Mouse (Mus musculus): ENCODE data around the gene Hecw2. TPM values are rescaled to one million over a fixed set of nuclear protein-coding genes. Genes with fewer than 3 reads are reported as not detected.

Hecw2 gene
- polyA plus RNA-seq, 1 experiment from 2014 or later, result 4.5 TPM

- no peak for ATAC-seq (replicated peaks; ENCODE audit: insufficient number of reproducible peaks, insufficient read depth, low FRiP score, low read depth)
- Histone ChIP-seq H3K4me2 (no peak overlapping the region), H3K4me3 (no peak overlapping the region), H3K9me3 (replicated peaks) (no peaks in the 10 kb centered on the region), H3K27me3 (no peaks in the 10 kb centered on the region), H3K4me1 (replicated peaks) (no peaks in the 10 kb centered on the region), H3K36me3 (no peaks in the 10 kb centered on the region), H3K9ac (no peak overlapping the region), H3K27ac (no peak overlapping the region)
- 30% methylated on average over 5 of the region's 5 CpGs for WGBS
Measured at GRCm38 (mm10) chr1:53797074-53797473, 397.9 kb downstream of the Hecw2 start.

DNA sequence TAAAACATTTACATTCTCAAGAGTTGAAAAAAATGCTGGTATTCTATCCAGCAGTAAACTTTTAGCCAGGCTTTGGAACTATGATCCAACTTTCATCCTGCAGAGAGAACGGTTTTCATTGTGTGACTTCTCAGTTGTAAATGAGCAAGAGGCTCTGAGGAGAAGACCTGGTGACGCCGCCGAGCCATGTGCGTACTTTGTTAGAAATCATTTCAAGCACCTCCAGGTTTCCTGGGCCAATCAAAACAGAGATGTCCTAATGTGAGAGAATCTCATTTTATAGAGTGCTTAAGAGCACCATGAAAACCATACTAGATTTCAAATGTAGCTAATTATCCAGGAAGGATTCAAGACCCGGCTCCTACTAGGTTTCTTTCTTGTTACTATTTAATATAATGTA, 398.7 kb downstream of the Hecw2 start:
- Histone ChIP-seq H3K4me3 (no peak overlapping the region), H3K36me3 (no peaks in the 10 kb centered on the region), H3K9ac (no peak overlapping the region), H3K4me1 (replicated peaks) (no peaks in the 10 kb centered on the region), H3K27ac (no peak overlapping the region), H3K9me3 (replicated peaks) (no peaks in the 10 kb centered on the region), H3K27me3 (no peaks in the 10 kb centered on the region), H3K4me2 (no peak overlapping the region)
- no peak for ATAC-seq (replicated peaks; ENCODE audit: insufficient number of reproducible peaks, insufficient read depth, low FRiP score, low read depth)
- WGBS, result 90% methylated on average over 6 of the region's 6 CpGs

- no peaks in the 10 kb centered on the region for H3K36me3 ChIP-seq
- no peak for ATAC-seq (replicated peaks; ENCODE audit: insufficient number of reproducible peaks, insufficient read depth, low FRiP score, low read depth)
- H3K9ac ChIP-seq, result no peak overlapping the region
- no peak overlapping the region for H3K27ac ChIP-seq
- H3K27me3 ChIP-seq, result no peaks in the 10 kb centered on the region
- 78% methylated on average over 4 of the region's 4 CpGs for WGBS
- H3K4me2 ChIP-seq, result no peak overlapping the region
- no peaks in the 10 kb centered on the region for H3K9me3 ChIP-seq (replicated peaks)
- no peaks in the 10 kb centered on the region for H3K4me1 ChIP-seq (replicated peaks)
- H3K4me3 ChIP-seq, result no peak overlapping the region
Measured at GRCm38 (mm10) chr1:53795591-53795990, 399.4 kb downstream of the Hecw2 start.

DNA sequence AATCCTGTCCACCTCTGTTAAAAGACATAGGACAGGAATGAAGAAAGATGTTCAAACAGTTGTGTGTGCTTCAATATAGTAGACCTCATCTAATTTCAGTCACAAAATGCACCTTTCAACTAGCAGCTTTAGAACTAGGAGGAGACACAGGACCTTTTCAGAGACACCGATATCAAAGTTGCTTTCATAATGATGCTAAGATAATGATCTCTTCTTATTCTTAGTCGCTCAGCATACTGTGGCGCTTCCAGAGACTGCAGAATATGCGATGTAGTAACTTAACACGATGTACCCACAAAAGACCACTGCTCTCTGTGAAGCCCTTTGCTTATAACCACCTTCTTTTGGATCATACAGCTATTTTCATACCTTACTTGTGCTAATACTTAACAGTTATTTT, 399.9 kb downstream of the Hecw2 start:
- H3K36me3 ChIP-seq, result no peaks in the 10 kb centered on the region
- no peaks in the 10 kb centered on the region for H3K27me3 ChIP-seq
- H3K9ac ChIP-seq, result no peak overlapping the region
- no peak overlapping the region for H3K4me3 ChIP-seq
- H3K4me2 ChIP-seq, result no peak overlapping the region
- 90% methylated on average over 5 of the region's 5 CpGs for WGBS
- no peak overlapping the region for H3K27ac ChIP-seq
- no peaks in the 10 kb centered on the region for H3K9me3 ChIP-seq (replicated peaks)
- no peaks in the 10 kb centered on the region for H3K4me1 ChIP-seq (replicated peaks)
- ATAC-seq (replicated peaks; ENCODE audit: insufficient number of reproducible peaks, insufficient read depth, low FRiP score, low read depth), result no peak

GRCm38 (mm10) chr1:53794279-53794678, 400.7 kb downstream of the Hecw2 start:
- ATAC-seq (replicated peaks; ENCODE audit: insufficient number of reproducible peaks, insufficient read depth, low FRiP score, low read depth), result no peak
- Histone ChIP-seq H3K27me3 (no peaks in the 10 kb centered on the region), H3K36me3 (no peaks in the 10 kb centered on the region), H3K4me1 (replicated peaks) (no peaks in the 10 kb centered on the region), H3K9me3 (replicated peaks) (no peaks in the 10 kb centered on the region), H3K4me3 (no peak overlapping the region), H3K9ac (no peak overlapping the region), H3K27ac (no peak overlapping the region), H3K4me2 (no peak overlapping the region)
- 77% methylated on average over 2 of the region's 2 CpGs for WGBS

DNA sequence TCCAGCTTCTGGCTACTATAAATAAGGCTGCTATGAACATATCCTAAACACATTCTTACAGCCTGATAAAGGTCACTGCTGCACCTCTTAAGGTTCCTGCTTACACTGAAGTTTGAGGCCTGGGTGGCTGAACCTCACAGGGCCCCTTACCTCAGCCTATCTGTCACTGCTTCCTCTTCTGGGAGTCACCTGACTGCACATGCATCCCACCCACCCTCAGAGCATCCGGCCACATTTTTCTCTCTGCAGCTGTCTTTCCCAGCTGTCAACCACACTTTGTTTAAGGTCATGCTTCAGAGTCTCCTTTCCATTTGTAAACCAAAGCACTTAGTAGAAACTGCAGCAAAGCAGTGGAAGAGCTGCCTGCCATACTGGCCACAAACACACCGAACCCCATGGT, 403.6 kb downstream of the Hecw2 start:
- no peaks in the 10 kb centered on the region for H3K4me1 ChIP-seq (replicated peaks)
- no peak for ATAC-seq (replicated peaks; ENCODE audit: insufficient number of reproducible peaks, insufficient read depth, low FRiP score, low read depth)
- H3K27me3 ChIP-seq, result no peaks in the 10 kb centered on the region
- H3K4me2 ChIP-seq, result no peak overlapping the region
- H3K27ac ChIP-seq, result no peak overlapping the region
- H3K36me3 ChIP-seq, result no peaks in the 10 kb centered on the region
- H3K4me3 ChIP-seq, result no peak overlapping the region
- H3K9me3 ChIP-seq (replicated peaks), result no peaks in the 10 kb centered on the region
- H3K9ac ChIP-seq, result no peak overlapping the region
- WGBS, result 63% methylated on average over 2 of the region's 2 CpGs

GRCm38 (mm10) chr1:53784721-53785418, 410.1 kb downstream of the Hecw2 start, which contains the start of gene Stk17b:
Gene Stk17b (minus strand): TSS chr1:53785224.
- ATAC-seq (replicated peaks; ENCODE audit: insufficient number of reproducible peaks, insufficient read depth, low FRiP score, low read depth), result peak; percentile 97
- Histone ChIP-seq H3K4me1 (replicated peaks) (no peaks in the 10 kb centered on the region; the same call in 1 of the 2 replicates), H3K36me3 (no peaks in the 10 kb centered on the region), H3K4me2 (peak within 1 kb of the TSS; percentile 63), H3K27me3 (no peaks in the 10 kb centered on the region), H3K9me3 (replicated peaks) (no peaks in the 10 kb centered on the region), H3K4me3 (peak within 1 kb of the TSS; percentile 94), H3K27ac (peak within 1 kb of the TSS; percentile 91), H3K9ac (peak within 1 kb of the TSS; percentile 91)
- under 1% methylated on average over 79 of the region's 81 CpGs for WGBS

GRCm38 (mm10) chr1:53784291-53784720, 410.7 kb downstream of the Hecw2 start:
- H3K4me3 ChIP-seq, result peak overlapping the region; percentile 94
- ATAC-seq (replicated peaks; ENCODE audit: insufficient number of reproducible peaks, insufficient read depth, low FRiP score, low read depth), result peak; percentile 8; the same call in 1 of the 2 replicates
- H3K4me1 ChIP-seq (replicated peaks), result no peaks in the 10 kb centered on the region; the same call in 1 of the 2 replicates
- peak overlapping the region; percentile 91 for H3K27ac ChIP-seq
- peak overlapping the region; percentile 63 for H3K4me2 ChIP-seq
- under 1% methylated on average over 17 of the region's 17 CpGs for WGBS
- H3K9ac ChIP-seq, result peak overlapping the region; percentile 91
- H3K36me3 ChIP-seq, result no peaks in the 10 kb centered on the region
- no peaks in the 10 kb centered on the region for H3K27me3 ChIP-seq
- H3K9me3 ChIP-seq (replicated peaks), result no peaks in the 10 kb centered on the region

DNA sequence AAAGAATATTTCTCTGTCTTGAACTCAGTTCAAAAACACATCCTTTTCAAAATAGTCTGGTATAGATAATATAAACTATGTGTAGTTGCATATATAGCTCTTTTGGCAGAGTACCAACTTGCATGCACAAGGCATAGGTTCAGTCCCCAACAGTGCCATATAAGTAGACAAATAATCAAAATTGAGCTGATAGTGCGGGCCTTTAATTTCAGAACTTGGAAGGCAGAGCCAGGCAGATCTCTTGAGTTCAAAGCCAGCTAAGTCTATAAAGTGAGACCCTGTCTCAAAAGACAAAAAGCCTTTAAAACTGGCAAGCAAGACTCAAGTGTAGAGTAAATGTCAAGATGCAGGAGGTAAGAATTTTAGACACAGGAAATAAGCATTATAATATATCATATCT, 412.0 kb downstream of the Hecw2 start:
- no peak overlapping the region for H3K4me3 ChIP-seq
- H3K9ac ChIP-seq, result no peak overlapping the region
- peaks cover under 1% of the 10 kb centered on the region; the same call in 1 of the 2 replicates for H3K4me1 ChIP-seq (replicated peaks)
- 92% methylated on average over 1 of the region's 1 CpGs for WGBS
- no peaks in the 10 kb centered on the region for H3K27me3 ChIP-seq
- no peaks in the 10 kb centered on the region for H3K9me3 ChIP-seq (replicated peaks)
- ATAC-seq (replicated peaks; ENCODE audit: insufficient number of reproducible peaks, insufficient read depth, low FRiP score, low read depth), result no peak
- no peak overlapping the region for H3K4me2 ChIP-seq
- H3K27ac ChIP-seq, result no peak overlapping the region
- H3K36me3 ChIP-seq, result no peaks in the 10 kb centered on the region

GRCm38 (mm10) chr1:53782079-53782478, 412.9 kb downstream of the Hecw2 start:
- no peak for ATAC-seq (replicated peaks; ENCODE audit: insufficient number of reproducible peaks, insufficient read depth, low FRiP score, low read depth)
- Histone ChIP-seq H3K4me2 (no peak overlapping the region), H3K4me3 (no peak overlapping the region), H3K36me3 (no peaks in the 10 kb centered on the region), H3K27me3 (no peaks in the 10 kb centered on the region), H3K4me1 (replicated peaks) (peaks cover 2% of the 10 kb centered on the region; the same call in 1 of the 2 replicates), H3K27ac (no peak overlapping the region), H3K9ac (no peak overlapping the region), H3K9me3 (replicated peaks) (no peaks in the 10 kb centered on the region)
- WGBS, result 72% methylated on average over 3 of the region's 3 CpGs

DNA sequence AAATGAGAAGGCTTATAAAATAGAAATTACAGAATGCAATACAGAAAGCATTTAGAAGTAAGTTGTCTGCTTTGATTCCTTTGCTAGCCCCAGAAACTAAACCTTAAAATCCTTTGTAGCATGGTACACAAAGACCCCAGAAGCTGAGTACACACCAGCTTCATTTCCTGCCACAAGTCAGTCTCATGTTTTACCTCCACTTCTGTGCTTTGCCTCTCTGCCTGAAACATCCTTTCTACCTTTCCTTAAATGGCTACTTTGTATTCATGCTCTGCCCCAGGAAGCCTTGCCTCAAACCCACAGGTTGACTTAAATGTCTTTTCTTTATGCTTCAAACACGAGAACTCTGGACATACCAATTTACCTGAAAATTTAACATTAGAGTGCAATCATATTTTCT, 413.7 kb downstream of the Hecw2 start:
- Histone ChIP-seq H3K36me3 (no peaks in the 10 kb centered on the region), H3K4me3 (no peak overlapping the region), H3K9me3 (replicated peaks) (no peaks in the 10 kb centered on the region), H3K9ac (no peak overlapping the region), H3K4me1 (replicated peaks) (peaks cover 2% of the 10 kb centered on the region; the same call in 1 of the 2 replicates), H3K27ac (no peak overlapping the region), H3K4me2 (no peak overlapping the region), H3K27me3 (no peaks in the 10 kb centered on the region)
- no peak for ATAC-seq (replicated peaks; ENCODE audit: insufficient number of reproducible peaks, insufficient read depth, low FRiP score, low read depth)
- 89% methylated on average over 1 of the region's 1 CpGs for WGBS

Data from heart, embryonic 15.5 days (tissue).